Mouse (Mus musculus): Measurements from ENCODE around the gene Ms4a10.

GRCm38 (mm10) chr19:10949558-10949957 is 24.9 kb downstream of the Ms4a10 start:
- TF ChIP-seq CTCF (IDR thresholded peaks at IDR 0.05; ENCODE audit: borderline replicate concordance, control insufficient read depth, extremely low read depth, insufficient read depth, low read length, poor library complexity) (no peak), POLR2A (IDR thresholded peaks at IDR 0.05; ENCODE audit: control insufficient read depth, extremely low read depth, insufficient read depth, low read length, poor library complexity) (no peak)

All from thymus, adult 2 months (tissue).